Mouse (Mus musculus): ENCODE results near the gene Zfp931.
"Not testable (repeated sequence)": the region's sequence is repeated elsewhere in the genome, so short reads cannot be mapped to it uniquely, and the experiment has no call there.

Zfp931 gene

DNA sequence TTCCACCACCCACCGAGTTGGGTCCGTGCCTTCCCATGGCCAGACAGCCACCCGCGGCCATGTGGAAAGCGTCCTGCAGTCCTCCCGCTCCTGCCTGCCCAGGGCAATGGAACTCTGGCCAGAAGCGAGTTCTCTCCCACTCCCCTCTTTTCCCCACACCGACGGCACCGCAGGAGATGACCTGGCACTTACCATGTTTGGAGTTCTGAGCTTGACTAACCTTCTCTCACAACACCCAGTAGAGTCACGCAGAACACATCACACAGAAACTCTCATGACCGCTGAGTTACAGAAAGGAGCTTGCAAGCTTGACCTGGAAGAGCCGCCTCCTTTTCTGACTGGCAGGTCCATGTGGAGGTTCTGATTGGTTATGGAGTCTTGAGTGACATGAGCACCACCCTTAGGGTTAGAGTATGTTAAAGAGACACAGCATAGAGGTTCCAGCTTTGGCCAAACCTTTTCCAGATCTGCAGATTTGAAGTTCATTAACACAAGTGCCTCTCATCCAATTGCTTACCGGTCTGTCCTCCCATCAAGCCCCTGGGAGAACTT lies at the start of gene Zfp931:
Gene Zfp931 (minus strand): TSS at position 311 of the 552 bp plus-strand sequence.
- not testable (repeated sequence) for DNase-seq (ENCODE audit: low read depth)

DNA sequence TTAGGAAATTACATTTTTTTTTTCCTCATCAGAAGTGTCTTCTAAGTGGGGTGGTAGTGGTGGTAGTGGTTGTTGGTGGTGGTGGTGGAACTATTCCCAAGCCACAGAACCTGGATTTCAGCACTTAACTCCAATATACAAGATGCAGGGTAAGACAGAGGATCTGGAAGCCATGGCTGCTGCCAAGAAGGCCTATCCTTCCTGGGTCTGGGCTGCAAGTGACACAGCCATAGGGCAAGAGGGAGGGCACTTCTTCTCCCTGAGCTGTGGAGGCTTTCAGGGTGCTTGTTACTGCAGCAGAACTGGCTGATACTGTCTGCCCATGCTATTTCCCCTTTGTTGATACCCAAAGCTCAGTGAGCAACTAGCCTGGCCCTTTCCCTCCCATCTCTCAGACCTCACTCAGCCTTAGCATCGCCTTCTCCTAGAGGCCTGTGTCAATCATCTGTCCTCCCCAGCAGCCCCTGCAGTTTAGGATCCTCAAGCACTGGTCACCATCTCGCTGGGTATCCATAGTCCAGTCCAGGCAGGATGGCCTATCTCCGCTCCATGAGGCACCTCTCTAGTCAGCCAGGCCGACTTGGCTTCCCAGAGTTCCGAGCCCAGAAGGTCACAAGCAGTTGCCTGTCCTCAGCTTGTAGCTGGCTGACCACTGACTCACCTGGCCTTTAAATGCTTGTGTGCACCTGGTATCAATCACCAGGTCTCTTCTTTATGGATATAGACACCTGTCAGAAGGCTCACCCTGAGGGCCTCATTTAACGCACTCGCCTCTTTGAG lies 48.0 kb upstream of the Zfp931 start:
- no peak for DNase-seq (ENCODE audit: low read depth)

- DNase-seq (ENCODE audit: low read depth) = no peak
Observed at GRCm38 (mm10) chr2:178125427-178125826, 47.2 kb upstream of the Zfp931 start.

DNA sequence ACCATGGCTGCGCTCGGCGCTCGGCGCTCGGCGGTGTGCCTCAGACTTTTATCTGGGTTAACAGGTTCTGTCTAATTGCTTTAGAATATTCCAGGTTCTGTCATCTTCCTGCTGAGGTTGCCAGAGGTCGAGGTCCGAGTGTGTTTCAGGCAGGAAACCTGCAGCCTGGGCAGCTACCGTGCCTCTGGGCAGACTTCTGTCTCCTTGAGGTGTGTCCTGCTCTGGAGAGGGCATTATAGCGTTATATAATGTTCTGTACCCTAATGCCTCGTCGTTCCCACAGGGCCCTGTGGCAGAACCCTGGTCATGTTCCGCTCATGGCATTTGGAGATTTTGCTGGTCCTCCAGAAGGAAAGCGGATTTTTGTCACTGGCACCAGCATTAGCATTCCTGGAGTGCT lies 45.2 kb upstream of the Zfp931 start:
- no peak for DNase-seq (ENCODE audit: low read depth)

DNA sequence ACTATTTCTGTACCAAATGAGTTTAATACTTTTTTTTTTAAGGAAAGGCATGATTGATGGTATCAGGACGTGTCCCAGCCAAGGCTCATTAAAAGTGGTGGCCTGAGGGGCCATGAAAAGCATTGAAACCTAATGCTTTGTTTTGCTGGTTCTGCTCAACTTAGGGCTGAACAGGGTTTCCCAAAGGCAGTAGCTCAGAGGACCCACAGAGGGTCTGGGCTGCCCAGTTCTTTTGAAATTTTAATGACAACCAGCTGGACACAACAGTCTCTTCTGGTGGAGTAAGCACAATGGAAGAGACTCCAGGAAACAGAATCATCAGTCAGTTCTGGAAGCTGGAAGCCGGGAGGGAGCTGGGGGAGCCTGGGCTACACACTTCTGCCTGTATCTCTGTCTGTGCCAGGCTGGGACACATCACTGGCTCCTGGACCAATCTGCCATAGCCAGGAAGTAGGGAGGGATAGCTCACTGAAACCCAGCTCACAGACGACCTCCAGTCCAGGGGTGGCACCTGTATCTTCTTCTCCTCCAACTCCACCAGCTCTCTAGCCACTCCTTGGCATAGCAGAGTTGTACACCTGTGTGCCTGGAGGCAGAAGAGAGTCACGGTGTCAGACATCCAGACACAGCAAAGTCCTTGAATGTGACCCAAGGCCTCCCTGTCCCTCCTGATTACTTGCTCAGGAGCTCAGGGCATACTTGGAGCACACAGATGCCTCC lies 43.8 kb upstream of the Zfp931 start:
- no peak for DNase-seq (ENCODE audit: low read depth)

DNA sequence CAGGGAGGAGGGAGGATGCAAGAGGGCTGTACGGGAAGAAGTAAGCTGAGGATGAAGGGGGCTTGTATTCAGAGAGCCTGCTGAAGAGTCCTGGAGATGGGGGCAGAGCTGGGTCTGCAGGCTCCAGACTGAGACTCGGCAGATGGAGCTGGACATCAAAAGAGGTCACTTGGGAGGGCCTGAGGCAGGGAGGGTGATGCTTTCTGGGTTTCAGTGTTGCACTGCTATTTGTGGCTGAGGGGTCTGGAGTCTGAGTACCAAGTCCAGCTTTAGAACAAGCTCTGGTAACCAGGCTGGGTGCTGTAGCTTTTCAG lies 43.1 kb upstream of the Zfp931 start:
- DNase-seq (ENCODE audit: low read depth) = no peak

DNA sequence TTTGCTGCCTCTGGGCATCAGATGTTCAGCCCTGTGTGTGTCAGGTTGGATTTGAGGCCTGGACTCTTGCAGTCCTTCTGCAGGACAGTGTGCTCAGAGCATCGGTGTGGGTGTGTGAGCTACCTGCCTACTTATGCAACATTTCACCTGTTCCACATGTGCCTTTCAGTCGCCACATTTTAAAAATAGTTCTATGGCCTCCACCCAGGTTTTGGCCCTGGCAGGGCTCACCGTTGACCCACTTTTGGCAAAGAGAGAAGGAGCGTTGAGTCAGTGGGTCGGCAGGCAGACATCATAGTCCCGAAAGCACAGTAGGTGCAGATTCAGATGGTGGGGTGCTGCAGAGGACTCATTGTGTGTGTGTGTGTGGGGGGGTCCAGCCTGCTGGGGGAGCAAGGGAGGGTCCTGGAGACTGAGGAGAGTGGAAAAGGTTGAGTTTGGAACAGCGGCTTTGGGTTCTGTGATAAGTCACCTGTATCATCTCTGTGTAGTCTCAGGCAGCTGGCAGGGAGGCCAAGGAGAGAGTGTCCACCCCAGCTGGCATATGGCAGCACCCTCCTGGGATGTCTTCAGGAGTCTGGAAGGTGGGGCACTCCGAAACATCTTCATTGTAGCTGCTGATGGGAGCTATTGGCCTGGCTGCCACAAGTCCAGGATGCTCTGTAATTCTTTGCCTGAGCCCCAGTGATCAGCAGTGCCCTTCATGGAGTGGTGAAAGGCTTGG lies 42.5 kb upstream of the Zfp931 start:
- no peak for DNase-seq (ENCODE audit: low read depth)

DNA sequence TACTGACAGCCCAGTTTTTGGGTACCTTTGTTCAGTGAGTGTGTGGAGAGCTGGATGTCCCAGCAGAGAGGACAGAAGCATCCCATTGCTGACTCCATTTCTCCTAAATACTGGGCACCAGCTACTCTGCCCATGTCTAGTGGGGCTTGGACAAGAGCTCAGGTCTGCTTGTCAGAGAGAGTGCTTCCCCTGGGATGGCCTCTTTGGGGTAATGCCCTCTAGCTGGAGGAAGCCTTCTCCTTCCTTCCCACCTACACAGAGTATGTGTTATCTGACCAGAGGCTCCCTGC lies 42.0 kb upstream of the Zfp931 start:
- no peak for DNase-seq (ENCODE audit: low read depth)

GRCm38 (mm10) chr2:178119561-178120355 lies 41.5 kb upstream of the Zfp931 start:
- no peak for DNase-seq (ENCODE audit: low read depth)

DNA sequence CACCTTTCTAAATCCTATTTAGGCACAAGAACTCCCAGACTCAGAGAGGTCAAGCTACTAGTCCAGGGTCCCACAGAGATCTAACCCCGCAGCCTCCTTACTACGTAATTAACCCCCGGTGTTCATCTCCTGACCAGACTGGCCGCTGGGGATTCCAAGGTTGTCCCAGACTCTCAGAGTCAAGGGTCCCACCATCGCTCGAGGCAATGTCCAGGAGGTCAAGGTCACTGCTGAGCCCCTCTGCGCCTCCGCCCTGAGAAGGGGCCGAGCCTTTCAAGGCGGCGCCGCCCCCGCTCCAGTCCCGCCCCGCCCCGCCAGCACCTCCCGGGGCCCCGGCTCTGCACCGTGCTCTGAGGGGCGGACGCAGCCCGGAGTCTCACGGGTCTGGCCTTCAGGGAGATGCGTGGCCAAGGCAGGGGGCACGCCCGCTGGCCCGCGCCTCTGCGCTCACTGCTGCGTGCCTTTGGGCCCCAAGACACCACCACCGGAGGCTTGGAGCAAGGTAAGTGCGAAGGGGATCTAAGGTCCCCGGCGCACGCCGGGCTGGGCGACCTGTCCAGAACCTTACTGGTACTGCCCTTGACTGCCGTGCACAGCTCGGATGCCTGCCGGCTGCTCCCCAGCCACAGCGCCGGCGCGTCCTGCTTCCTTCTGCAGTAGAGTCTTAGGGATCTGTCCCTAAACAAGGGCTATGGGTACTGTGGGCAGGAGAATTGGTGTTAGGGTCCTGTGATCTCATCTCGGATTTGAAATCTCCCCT lies 40.7 kb upstream of the Zfp931 start, which contains the start of gene Phactr3:
Gene Phactr3 (plus strand): TSS at position 175 of the 760 bp plus-strand sequence.
- no peak for DNase-seq (ENCODE audit: low read depth)

- DNase-seq (ENCODE audit: low read depth) = peak; percentile 20
Observed at GRCm38 (mm10) chr2:178117946-178118345, 39.7 kb upstream of the Zfp931 start.

- DNase-seq (ENCODE audit: low read depth) = peak; percentile 4
Observed at GRCm38 (mm10) chr2:178101957-178102356, 23.7 kb upstream of the Zfp931 start.

DNA sequence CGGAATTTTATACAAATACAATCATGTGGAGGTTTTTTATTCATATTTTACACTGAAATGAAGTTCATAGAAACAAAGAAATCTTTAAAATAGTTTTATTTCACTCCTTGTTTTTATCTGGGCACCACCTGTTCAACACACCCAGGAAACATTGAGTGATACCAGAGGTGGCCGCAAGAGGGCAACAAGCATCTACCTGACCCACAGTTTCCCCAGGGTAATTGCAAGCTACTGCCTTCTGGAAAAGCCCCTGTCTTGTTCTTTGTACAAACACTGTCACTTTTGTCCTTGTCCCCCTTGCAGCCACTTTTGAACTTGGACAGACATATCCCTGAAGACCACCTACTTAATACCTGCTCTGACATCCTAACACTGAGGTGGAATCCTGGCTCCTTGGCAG lies 19.7 kb upstream of the Zfp931 start:
- peak; percentile 41 for DNase-seq (ENCODE audit: low read depth)

DNA sequence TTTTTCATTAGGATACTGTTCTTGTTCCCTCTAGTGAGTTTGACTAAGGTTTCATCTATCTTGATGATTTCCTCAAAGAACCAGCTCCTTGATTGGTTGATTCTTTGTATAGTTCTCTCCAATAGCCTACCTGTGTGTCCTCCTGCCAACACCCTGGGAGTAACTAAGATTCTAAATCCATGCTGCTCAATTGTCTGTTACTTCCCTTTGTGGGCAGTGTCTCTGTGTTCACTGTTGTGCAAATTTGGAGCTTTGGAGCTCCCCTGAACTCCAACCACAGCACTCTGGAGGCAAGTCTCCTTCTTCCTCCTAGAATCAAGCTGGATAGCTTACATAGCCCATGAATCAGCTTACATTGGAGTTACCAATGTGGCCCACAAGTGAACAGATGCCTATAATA lies 11.3 kb upstream of the Zfp931 start:
- no peak for DNase-seq (ENCODE audit: low read depth)

DNA sequence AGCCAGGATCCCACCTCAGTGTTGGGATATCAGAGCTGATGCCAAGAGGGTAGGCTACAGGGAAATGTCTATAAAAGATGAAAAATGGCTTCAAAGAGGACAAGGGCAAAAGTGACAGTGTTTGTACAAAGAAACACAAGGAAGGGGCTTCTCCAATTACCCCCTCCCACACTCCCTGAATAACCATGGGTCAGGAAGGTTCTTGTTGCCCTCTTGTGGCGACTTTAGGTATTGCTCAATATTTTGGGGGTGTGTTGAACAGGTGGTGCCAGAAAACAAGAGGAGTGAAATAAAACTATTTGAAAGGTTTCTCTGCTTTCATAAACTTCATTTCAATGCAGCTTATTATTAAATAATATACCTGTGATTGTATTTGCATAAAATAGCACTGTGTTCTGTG lies 20.1 kb downstream of the Zfp931 start:
- DNase-seq (ENCODE audit: low read depth) = peak; percentile 33

- DNase-seq (ENCODE audit: low read depth) = not testable (repeated sequence)
Observed at GRCm38 (mm10) chr2:178027601-178028000, 50.7 kb downstream of the Zfp931 start.

- DNase-seq (ENCODE audit: low read depth) = not testable (repeated sequence)
Observed at GRCm38 (mm10) chr2:178023861-178024260, 54.4 kb downstream of the Zfp931 start.

- not testable (repeated sequence) for DNase-seq (ENCODE audit: low read depth)
Observed at GRCm38 (mm10) chr2:178023011-178023611, 55.2 kb downstream of the Zfp931 start, which contains the start of gene Zfp971. TSS of gene Zfp971 (plus strand) at chr2:178023284.

- not testable (repeated sequence) for DNase-seq (ENCODE audit: low read depth)
Observed at GRCm38 (mm10) chr2:178020773-178021172, 57.5 kb downstream of the Zfp931 start.

DNA sequence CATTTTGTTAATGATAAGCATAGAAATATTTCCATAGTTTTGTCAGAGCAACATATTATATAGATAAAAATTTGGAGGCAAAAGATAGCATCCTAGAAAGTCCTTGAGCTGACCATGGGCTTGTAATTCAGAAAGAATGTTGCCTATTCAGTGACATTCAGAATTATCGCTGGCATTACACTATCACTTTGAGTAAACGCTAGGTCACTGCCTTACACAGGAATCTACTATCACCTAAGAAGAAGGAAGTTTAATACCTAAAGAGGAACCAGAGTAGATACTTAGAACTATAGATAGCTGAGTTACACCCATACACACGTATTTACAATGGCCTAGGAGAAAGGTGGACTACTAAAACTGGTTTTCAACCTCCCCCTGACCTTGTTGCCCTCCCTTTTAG lies 58.8 kb downstream of the Zfp931 start:
- DNase-seq (ENCODE audit: low read depth) = not testable (repeated sequence)

Data from c-Kit-positive CD71-positive TER-119-negative erythroid progenitor cells, embryonic 14.5 days (primary cell).